Mouse (Mus musculus) erythroblast, embryonic 14.5 days (primary cell): ENCODE data around the gene Sesn1.

Source experiments
- GATA1 ChIP-seq: IDR thresholded peaks from 2 replicates; pipeline ENCODE4 v1.6.1; 2012; ENCODE audit warnings: low read length, inconsistent platforms, mixed read lengths
- TAL1 ChIP-seq: IDR thresholded peaks from 3 replicates; pipeline ENCODE4 v1.6.1; 2012; ENCODE audit warnings: low read length, inconsistent platforms, mixed read lengths

DNA sequence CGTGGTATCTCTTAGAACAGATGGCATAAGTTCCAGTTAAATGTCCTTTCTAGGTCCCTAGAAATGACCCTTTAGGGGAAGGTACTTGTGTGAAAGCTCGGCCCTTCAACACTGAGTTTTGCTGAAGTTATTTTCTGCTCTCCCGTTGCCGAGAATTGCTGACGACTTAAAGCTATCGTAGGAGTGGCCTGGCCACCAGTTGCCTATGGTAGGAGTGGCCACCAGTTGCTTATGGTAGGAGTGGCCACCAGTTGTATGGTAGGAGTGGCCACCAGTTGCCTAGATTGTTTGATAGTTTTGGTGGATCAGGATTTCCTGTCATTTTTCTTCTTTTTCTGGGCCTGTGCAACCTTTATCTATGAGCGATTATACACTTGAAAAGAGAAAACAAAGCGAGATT, 38.0 kb downstream of the Sesn1 start:
- no peak for TF ChIP-seq GATA1
- TF ChIP-seq TAL1 = no peak
